Mouse (Mus musculus): ENCODE data around the gene Gtf2ird1.

- TF ChIP-seq CTCF (conservative IDR thresholded peaks at IDR 0.05; ENCODE audit: low read length) (no peak), POU5F1 (IDR thresholded peaks at IDR 0.05; ENCODE audit: borderline replicate concordance, low read length) (no peak), NANOG (IDR thresholded peaks at IDR 0.05; ENCODE audit: borderline replicate concordance, low read length) (no peak)
Measured at GRCm38 (mm10) chr5:134455914-134456423, 547 bp downstream of the Gtf2ird1 start.
